Mouse (Mus musculus) activated CD4-positive, CD25-positive, alpha-beta regulatory T cell, adult 4 months (primary cell): Measurements from ENCODE around the gene Dolpp1. TPM values are rescaled to one million over a fixed set of nuclear protein-coding genes. Genes with fewer than 3 reads are reported as not detected.
"Not testable (repeated sequence)": the region's sequence is repeated elsewhere in the genome, so short reads cannot be mapped to it uniquely, and the experiment has no call there.

ENCODE experiments used
- ATAC-seq: one replicate; pipeline ENCODE4 v1.8.0; 2017
- polyA plus RNA-seq, 2 experiments: library from polyadenylated mRNA; unstranded; fragments of 100-300 nt; shearing (Covaris generic); gene quantifications; one replicate each; pipeline ENCODE4 v1.2.1; 2017

Gene Dolpp1
- polyA plus RNA-seq, 2 experiments from 2014 or later, result 15.3 to 18.3 TPM

DNA sequence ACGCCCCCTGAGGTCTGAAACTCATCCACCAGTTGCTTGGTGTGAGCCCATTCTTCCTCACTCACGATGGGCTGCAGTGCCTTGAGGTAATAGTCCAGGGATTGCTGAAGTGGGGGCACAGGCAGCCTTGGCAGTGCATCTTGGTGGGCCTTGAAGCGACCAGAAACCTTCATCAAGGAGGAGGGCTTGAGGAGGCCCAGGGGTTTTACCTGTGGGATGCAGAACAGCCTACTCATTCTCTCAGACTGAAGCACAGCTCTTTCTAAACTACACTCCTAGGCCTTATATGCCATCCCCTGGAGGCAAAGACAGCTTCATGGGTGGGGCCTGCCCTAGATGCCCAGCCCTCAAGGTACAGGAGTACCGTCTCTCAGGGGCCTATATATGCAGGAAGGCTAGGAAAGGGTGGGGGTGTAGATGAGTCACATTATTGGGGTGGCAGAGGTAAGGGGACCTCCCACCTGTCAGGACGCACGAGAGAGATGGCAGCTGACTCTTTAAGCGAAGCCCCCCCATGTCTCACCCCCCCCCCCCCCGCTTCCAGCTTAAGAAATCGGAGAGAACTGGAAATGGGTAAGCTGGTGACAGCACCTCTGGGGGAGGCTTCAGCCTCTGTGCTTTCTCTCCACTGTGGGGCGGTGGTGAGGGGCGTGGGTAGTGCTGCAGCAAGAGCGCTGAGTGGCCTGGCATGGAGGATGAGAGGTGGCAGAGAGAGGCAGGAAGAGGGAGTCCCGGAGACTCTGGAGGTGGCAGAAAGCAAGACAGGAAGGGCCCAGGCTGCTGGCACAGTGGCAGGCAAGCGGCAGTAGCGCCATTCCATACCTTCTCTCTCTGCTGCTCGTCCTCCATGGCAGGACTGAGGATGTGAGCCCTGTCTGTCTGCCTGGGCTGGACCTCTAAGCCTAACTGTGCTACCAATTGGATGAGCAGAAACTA lies 21.3 kb downstream of the Dolpp1 start:
- ATAC-seq, result no peak

DNA sequence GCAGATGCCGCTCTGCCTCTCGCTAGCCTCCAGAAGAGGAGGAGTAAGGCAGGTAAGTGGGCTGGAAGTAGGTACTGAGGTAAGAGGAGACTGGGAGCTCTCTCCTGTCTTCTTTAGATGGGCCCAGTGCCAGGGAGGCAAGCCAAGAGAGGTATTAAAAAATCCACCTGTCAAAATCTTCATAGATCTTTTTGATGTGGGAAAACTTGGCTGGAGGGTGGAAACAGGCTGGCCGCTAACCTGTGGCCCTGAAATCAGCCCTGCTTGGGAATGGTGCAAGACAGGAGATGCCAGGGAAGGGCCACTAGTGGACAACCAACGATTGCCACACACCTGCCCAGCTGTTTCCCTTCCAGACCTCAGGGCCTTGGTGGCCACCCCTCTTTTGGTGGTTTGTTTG lies 22.0 kb downstream of the Dolpp1 start:
- no peak for ATAC-seq

DNA sequence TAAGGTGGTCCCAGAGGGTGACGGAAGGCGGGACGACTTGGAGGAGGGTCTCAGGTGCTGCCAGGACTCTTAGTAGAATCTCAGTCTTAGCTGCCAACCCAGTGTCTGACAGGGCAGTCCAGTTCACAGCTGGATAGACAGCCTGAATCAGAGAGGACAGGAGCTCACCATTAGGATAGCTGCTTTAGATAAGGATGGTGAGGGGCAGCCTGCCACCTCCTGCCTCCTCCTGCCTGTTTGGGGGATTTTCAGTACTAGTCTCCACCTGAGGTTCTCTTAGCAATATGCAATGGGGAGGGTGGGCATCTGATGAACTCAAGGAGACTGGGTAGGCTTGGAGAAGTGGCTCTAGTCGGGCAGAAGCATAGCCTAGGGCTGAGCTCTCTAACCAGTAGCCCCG lies 22.6 kb downstream of the Dolpp1 start:
- ATAC-seq, result no peak

GRCm38 (mm10) chr2:30415157-30415935 lies 23.3 kb downstream of the Dolpp1 start, which contains the start of gene Crat:
Gene Crat, minus strand, starts transcription at chr2:30415813.
- peak; percentile 71 for ATAC-seq

DNA sequence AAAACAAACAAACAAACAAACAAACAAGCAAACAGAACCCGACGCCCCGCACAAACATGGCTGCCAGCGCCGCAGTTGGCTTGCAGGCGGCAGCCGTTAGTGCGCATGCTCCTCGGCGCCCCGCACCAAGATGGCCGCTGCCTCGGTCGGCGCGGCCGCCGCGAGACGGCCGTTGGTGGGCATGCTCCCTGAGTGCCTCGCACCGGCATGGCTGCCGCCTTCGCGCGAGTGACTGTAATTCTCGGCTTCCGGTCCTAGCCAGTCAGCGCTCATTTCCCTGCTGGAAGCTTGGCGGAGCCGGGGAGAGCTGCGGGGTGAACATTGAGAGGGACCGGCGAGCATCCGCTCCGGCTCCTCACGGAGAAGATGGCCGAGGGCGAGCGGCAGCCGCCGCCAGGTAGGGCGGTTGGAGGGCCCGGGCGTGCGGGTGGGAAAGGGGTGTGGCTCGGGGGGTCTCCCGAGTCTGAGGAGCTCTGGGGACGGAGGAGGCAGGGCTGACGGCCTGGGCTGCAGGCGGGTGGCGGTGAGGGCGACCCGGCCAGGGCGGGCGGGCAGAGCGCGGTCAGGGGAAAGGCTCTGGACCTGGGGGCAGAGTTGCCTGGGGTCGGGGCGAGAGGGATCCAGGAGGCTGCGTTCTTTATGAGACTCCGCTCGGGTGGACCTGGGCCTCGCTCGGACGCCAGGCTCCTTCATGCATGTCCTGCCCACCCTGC lies 24.0 kb downstream of the Dolpp1 start, which contains the start of gene Ptpa:
Gene Ptpa (plus strand): TSS at position 104 of the 713 bp plus-strand sequence.
- peak; percentile 79 for ATAC-seq

DNA sequence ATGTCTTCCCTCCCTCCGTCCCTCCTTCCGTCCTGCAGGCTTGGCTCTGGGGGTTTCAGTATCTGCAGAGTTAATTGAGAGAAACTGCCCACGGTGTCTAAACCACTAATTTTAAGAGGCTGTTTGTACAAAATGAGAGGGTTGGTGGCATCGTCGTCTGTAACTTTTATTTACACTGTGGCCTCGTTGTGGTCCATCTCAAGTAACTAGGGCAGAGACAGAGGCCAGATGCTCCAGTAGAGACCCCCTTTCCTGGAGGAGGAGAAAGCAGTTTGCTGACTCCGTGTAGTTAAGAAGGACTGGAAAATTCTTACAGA lies 24.6 kb downstream of the Dolpp1 start:
- ATAC-seq, result no peak

DNA sequence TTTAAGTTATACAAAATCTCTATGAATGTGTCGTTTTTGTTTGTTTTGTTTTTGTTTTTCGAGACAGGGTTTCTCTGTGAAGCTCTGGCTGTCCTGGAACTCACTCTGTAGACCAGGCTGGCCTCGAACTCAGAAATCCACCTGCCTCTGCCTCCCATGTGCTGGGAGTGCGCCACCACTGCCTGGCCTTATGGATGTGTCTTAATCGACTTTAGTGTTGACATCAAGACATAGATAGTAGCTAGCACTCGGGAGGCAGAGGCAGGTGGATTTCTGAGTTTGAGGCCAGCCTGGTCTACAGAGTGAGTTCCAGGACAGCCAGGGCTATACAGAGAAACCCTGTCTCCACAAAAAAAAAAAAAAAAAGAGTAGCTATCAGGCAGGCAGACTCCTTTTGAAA lies 25.1 kb downstream of the Dolpp1 start:
- ATAC-seq, result not testable (repeated sequence)

DNA sequence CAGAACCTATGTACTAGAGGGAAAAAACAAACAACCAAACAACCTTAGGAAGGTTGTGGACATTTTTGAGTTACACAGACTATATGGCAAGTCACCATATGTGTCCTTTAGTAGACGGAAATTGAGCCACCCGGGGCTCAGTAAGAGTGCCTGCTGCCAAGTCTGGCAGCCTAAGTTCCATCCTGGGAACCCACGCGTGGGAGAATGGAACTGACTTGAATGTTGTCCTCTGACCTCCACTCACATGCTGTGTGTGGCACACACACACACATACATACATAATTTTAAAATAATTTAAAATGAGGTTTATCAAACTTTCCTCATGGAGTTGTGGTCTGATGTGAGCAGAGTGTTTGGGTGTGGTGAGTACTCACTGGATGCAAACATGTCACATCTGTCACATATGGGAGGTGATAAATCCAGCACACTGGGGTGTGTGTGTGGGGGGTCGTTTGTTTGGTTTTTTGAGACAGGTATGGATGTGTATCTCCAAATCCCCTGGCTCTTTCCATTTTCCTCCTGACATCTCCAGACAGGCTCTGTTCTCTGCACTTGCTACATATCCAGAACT lies 25.6 kb downstream of the Dolpp1 start:
- no peak for ATAC-seq

DNA sequence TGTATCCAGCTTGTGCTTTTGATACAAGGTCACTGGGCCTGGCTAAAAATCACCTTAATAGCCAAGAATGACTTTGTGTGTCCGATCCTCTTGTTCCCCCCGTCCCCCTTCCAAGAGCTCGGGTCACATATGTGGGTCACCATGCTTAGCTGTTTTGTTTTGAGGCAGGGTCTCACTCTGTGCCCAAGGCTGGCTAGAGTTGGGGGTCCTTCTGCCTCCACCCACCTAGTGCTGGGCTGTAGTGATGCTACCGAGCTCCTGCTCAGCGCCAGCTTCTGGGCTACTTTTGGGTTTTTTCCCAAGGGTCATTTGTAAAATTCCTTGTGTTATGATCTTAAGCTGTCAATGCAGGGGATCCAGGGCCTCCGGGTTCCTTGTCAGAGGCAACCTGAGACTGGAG lies 26.2 kb downstream of the Dolpp1 start:
- ATAC-seq, result no peak

GRCm38 (mm10) chr2:30419112-30419511 lies 27.1 kb downstream of the Dolpp1 start:
- ATAC-seq, result no peak

DNA sequence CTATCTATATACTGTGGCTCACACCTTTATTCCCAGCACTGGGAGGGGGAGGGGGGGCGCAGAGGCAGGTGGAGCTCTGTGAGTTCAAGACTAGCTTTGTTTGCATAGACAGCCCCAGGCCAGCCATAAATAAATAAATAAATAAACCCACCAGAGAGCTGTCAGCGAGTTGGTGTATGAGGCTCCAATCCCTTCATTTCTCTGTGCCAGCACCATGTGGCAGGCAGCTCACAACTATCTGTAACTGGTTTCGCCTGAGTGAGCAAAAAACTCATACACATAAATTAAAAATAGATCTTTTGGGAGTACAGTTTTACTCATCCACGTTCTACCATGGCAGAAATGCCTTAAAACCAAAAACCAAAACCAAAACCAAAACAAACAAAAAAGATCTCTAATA lies 29.4 kb downstream of the Dolpp1 start:
- no peak for ATAC-seq

GRCm38 (mm10) chr2:30429156-30429555 lies 37.1 kb downstream of the Dolpp1 start:
- no peak for ATAC-seq

DNA sequence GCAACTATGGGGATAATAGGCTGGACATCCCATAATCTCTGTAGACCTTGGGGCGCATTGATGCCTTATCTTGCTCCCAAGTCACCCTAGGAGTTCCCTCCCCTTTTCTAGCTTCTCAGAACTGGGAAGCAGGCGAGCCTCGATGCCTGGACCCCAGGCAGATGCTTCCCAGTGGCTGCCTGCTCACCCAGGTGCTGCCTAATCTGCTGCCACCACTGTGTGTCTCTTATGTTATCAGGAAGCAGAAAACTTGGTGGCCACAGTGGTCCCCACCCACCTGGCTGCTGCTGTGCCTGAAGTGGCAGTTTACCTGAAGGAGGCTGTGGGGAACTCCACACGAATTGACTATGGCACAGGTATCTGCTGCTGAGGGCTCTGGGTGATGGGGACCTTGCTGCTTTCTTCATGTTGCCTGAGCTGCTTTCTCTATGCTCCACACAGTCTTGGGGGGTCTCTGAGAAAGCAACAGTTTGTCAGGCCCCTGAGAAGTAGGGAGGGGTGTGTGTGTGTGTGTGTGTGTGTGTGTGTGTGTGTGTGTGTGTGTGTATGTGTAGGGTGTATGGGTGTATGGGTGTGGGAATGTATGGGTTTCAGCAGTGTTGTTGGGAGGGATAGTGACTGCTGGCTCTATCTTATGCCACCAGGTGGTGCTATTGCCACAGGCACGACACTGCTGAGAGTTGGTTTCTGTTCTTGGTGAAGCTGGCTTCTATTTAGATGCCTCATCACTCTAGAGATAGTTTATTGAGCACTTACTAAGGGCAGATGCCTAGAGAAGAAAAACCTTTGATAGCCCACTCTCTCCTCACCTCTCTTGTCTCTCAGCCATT lies 43.5 kb downstream of the Dolpp1 start:
- peak; percentile 78 for ATAC-seq

DNA sequence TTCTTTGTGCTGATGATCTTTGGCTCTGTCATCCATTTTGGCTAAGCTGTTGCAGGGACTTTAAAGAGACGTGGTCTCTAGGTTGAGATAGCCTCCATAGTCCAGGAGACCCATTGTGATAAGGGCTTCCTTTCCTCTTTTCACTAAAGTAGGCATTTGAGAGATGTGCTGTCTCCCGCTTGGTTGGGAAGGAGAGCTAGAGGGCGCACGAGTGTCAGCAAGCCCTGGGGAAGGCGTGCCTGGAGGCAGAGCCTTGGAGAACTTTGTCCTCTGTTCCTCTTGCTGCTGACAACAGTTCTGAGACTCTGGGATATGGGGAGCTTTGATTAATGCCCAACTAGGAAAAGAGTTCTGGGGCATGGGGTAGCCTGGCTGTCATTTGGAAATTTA lies 44.1 kb downstream of the Dolpp1 start:
- ATAC-seq, result no peak

- no peak for ATAC-seq
These were observed 44.8 kb downstream of the Dolpp1 start for GRCm38 (mm10) chr2:30436809-30437208.

DNA sequence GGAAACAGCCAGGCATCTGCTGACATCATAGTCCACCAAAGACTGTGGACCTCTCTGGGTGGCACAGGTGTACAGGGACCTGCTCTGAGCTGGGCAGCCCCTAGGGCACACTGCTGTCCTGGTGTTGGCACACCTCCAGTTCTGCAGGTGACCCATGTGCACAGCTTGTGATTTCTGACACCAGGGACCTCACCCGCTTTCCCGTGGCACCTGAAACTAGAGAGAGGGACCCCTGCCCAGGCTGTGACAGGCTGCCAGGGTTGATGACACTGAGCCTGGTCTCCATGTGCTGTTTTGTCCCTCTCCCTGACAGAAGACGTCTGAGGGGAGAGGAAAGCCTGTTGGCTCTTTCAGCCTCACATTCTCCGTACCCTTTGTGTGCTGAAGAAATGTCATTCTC lies 45.7 kb downstream of the Dolpp1 start:
- ATAC-seq, result no peak

DNA sequence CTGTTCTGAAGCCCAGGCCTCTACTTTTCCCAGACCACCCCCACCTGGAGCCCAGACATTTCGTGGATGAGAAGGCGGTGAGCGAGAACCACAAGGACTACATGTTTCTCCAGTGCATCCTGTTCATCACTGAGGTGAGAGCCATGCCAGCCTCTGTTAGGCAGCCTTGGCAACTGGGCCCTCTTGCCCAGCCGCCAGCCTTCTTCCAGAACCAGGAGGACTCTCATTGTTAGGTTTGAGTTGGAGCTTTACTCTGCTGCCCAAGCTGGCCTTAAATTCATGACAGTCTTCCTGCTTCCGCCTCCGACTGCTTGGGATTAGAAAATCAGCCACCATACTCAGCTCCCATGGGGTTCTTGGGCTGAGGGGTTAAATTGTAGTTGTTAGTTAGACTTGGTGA lies 47.6 kb downstream of the Dolpp1 start:
- no peak for ATAC-seq

- no peak for ATAC-seq
These were observed 48.2 kb downstream of the Dolpp1 start for GRCm38 (mm10) chr2:30440211-30440700.

GRCm38 (mm10) chr2:30440701-30441517 lies 48.9 kb downstream of the Dolpp1 start:
- ATAC-seq, result peak; percentile 76
